Mouse (Mus musculus) lung, embryonic 14.5 days (tissue): ENCODE data around the gene Tmem212. TPM values are rescaled to one million over a fixed set of nuclear protein-coding genes. Genes with fewer than 3 reads are reported as not detected.
A peak's percentile ranks its signal among the peaks of the same experiment; 100 is the strongest.

Experiments
- ATAC-seq: fragments of 200-750 bp; cut with Nextera tagmentation; 2 replicates; pipeline ENCODE4 v1.8.0; 2017; ENCODE audit warnings: mild to moderate bottlenecking, moderate TSS enrichment, moderate library complexity; ENCODE audit not compliant: insufficient read depth
- DNase-seq: peaks from one replicate; pipeline ENCODE4 v3.0.0-alpha.2; 2015
- H3K27ac ChIP-seq: fragments of 300-500 bp; sonication (generic); 2 replicates; pipeline ENCODE4 v1.5.1; 2014; ENCODE audit warnings: low read depth, mild to moderate bottlenecking, moderate library complexity
- H3K27me3 ChIP-seq: fragments of 300-500 bp; sonication (generic); 2 replicates; pipeline ENCODE4 v1.6.1; 2014; ENCODE audit warnings: low read length, control low read depth; ENCODE audit not compliant: insufficient read depth
- H3K36me3 ChIP-seq: fragments of 300-500 bp; sonication (generic); 2 replicates; pipeline ENCODE4 v1.6.1; 2014; ENCODE audit warnings: control low read depth; ENCODE audit not compliant: insufficient read depth
- H3K4me1 ChIP-seq: fragments of 300-500 bp; sonication (generic); 2 replicates; pipeline ENCODE4 v1.6.1; 2014; ENCODE audit warnings: antibody characterized with exemption, control low read depth; ENCODE audit not compliant: insufficient read depth
- H3K4me2 ChIP-seq: fragments of 300-500 bp; sonication (generic); 2 replicates; pipeline ENCODE4 v1.6.1; 2014; ENCODE audit warnings: mild to moderate bottlenecking
- H3K4me3 ChIP-seq: fragments of 300-500 bp; sonication (generic); 2 replicates; pipeline ENCODE4 v1.5.1; 2014; ENCODE audit warnings: low read depth, low read length
- H3K9ac ChIP-seq: fragments of 300-500 bp; sonication (generic); 2 replicates; pipeline ENCODE4 v1.6.1; 2014
- H3K9me3 ChIP-seq: fragments of 300-500 bp; sonication (generic); 2 replicates; pipeline ENCODE4 v1.6.1; 2016; ENCODE audit warnings: low read depth, low read length, control low read depth
- CTCF ChIP-seq: IDR thresholded peaks from 2 replicates; pipeline ENCODE4 v1.5.1; 2016; ENCODE audit warnings: antibody characterized with exemption, low read depth
- WGBS: fragments of 180-500 bp; shearing (Covaris S2); extraction: QIAGEN DNeasy Blood & Tissue Kit; methylation state at CpG from one replicate; pipeline ENCODE4 v1.1.7; 2014; 5-methylcytosine and 5-hydroxymethylcytosine counted together
- polyA plus RNA-seq: library from polyadenylated mRNA; unstranded; fragments of >200 nt; fragmentation: Nextera tagmentation; extraction: Ambion mirVana; gene quantifications from 2 replicates; pipeline ENCODE4 v1.2.1, GENCODE M21; 2014

Tmem212 gene
- polyA plus RNA-seq, 1 experiment from 2014 or later: not detected

DNA sequence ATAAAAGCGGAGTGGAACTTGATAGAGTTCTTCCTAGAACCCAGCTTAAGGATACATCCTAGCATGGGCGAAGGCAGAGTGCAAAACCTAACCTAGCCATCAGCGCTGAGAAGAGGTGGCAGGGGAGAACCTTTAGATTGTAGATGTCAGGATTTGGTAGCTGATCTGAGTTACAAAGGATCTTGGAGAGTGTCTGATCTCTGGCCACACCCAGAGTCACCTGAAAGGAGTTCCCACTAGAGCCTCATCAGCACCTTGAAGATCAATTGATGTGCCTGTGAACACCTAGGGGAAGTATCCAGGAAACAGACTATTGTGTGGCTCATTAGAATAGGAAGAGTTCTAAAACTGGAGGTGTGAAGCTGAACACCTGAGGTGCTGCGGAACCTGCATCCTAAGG, 23.7 kb downstream of the Tmem212 start:
- H3K4me2 ChIP-seq: no peak overlapping the region
- no peaks in the 10 kb centered on the region for H3K9me3 ChIP-seq
- DNase-seq (no peak), ATAC-seq (no peak)
- H3K27ac ChIP-seq: no peak overlapping the region
- no peak overlapping the region for H3K9ac ChIP-seq
- no peaks in the 10 kb centered on the region for H3K4me1 ChIP-seq
- no peak for TF ChIP-seq CTCF
- H3K36me3 ChIP-seq: no peaks in the 10 kb centered on the region
- H3K4me3 ChIP-seq: no peak overlapping the region
- WGBS: 91% methylated on average over 4 of the region's 4 CpGs
- H3K27me3 ChIP-seq: no peaks in the 10 kb centered on the region

DNA sequence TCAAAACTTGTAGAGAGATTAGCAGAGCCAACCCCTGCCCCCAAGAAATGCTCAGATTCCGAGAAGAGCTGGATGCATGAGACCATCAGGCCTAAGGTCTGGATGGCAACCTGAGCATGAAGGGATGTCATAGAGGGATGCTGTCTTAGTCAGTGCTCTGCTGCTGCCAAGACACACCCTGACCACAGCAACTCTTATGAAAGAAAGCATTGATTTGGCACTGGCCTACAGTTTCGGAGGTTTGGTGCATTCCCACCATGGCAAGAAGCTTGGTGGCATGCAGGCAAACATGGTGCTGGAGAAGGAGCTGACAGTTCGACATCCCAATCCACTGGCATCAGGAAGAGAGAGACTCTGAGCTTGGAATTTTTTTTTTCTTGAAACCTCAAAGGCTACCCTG, 24.3 kb downstream of the Tmem212 start:
- Histone ChIP-seq H3K4me2 (no peak overlapping the region), H3K27me3 (no peaks in the 10 kb centered on the region), H3K9ac (no peak overlapping the region), H3K27ac (no peak overlapping the region), H3K4me3 (no peak overlapping the region), H3K9me3 (no peaks in the 10 kb centered on the region), H3K4me1 (no peaks in the 10 kb centered on the region), H3K36me3 (no peaks in the 10 kb centered on the region)
- ATAC-seq (no peak), DNase-seq (no peak)
- TF ChIP-seq CTCF: no peak
- WGBS: 92% methylated on average over 3 of the region's 3 CpGs

DNA sequence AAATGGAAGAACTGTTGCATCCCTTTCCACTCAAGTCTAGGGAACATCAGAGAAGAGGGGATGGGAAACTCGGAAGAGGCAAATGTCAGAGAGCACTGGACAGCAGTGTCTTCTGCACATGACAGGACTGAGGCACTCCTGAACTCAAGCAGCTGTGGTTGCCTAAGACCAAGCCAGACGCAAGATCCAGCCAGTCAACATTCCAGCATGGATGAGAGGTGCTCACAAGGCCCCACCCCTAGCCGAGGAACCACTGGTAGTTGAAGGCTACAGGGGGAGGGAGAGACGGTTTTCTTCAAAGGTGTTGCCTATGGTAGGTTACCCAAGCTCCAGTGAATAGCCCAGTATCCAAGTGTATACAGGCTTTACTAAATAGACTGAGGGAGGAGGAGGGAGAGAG, 24.8 kb downstream of the Tmem212 start:
- Histone ChIP-seq H3K4me1 (no peaks in the 10 kb centered on the region), H3K27me3 (no peaks in the 10 kb centered on the region), H3K9ac (no peak overlapping the region), H3K9me3 (no peaks in the 10 kb centered on the region), H3K4me3 (no peak overlapping the region), H3K27ac (no peak overlapping the region), H3K36me3 (no peaks in the 10 kb centered on the region), H3K4me2 (no peak overlapping the region)
- no peak for TF ChIP-seq CTCF
- 62% methylated on average over 4 of the region's 4 CpGs for WGBS
- peak; percentile 61 for DNase-seq
- ATAC-seq: peak; percentile 65

DNA sequence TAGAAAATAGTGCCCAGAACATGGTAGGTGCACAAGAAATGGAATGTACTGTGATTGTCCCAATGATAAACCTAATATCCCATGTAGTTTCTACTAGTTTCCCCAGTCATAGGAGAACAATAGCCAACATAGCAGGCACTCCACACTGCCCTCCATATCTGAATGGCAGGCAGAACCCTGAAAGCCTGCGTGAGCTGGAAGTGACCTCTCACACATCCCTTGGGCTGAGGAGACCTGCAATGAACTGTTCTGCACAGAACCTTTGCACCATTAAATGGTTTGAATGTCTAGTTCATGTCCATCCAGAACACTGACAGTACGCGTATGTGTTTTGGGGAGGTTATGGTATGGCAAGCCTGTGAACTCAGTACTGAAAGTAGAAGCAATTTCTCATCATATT, 27.5 kb downstream of the Tmem212 start:
- 95% methylated on average over 3 of the region's 3 CpGs for WGBS
- Histone ChIP-seq H3K36me3 (no peaks in the 10 kb centered on the region), H3K4me2 (no peak overlapping the region), H3K4me1 (peaks cover 6% of the 10 kb centered on the region; the same call in 1 of the 2 replicates), H3K9me3 (no peaks in the 10 kb centered on the region), H3K4me3 (no peak overlapping the region), H3K9ac (no peak overlapping the region), H3K27me3 (no peaks in the 10 kb centered on the region), H3K27ac (no peak overlapping the region)
- no peak for ATAC-seq
- TF ChIP-seq CTCF: no peak
- no peak for DNase-seq

DNA sequence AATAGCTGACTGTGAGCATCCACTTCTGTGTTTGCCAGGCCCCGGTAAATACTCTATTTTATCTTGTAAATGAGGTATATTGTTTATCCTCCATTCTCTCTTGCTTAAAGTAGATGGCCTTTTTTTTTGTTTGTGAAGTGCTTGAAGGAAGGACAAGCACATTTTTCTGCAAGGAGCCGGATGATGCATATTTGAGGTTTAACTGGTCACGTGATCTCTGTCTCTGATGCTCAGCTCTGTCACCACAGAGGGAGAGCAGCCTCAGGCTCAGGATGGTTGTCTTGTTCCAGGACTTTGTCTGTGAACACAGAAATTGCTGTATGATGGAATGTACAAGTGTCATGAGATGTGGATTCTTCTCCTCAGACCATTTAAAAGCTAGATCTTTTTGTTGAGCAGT, 28.4 kb downstream of the Tmem212 start:
- WGBS: 45% methylated on average over 3 of the region's 3 CpGs
- peaks cover 9% of the 10 kb centered on the region for H3K4me1 ChIP-seq
- H3K27ac ChIP-seq: no peak overlapping the region
- H3K9ac ChIP-seq: no peak overlapping the region
- DNase-seq: no peak
- no peak for TF ChIP-seq CTCF
- no peaks in the 10 kb centered on the region for H3K27me3 ChIP-seq
- H3K36me3 ChIP-seq: no peaks in the 10 kb centered on the region
- H3K4me3 ChIP-seq: no peak overlapping the region
- no peak for ATAC-seq
- no peak overlapping the region for H3K4me2 ChIP-seq
- H3K9me3 ChIP-seq: no peaks in the 10 kb centered on the region

DNA sequence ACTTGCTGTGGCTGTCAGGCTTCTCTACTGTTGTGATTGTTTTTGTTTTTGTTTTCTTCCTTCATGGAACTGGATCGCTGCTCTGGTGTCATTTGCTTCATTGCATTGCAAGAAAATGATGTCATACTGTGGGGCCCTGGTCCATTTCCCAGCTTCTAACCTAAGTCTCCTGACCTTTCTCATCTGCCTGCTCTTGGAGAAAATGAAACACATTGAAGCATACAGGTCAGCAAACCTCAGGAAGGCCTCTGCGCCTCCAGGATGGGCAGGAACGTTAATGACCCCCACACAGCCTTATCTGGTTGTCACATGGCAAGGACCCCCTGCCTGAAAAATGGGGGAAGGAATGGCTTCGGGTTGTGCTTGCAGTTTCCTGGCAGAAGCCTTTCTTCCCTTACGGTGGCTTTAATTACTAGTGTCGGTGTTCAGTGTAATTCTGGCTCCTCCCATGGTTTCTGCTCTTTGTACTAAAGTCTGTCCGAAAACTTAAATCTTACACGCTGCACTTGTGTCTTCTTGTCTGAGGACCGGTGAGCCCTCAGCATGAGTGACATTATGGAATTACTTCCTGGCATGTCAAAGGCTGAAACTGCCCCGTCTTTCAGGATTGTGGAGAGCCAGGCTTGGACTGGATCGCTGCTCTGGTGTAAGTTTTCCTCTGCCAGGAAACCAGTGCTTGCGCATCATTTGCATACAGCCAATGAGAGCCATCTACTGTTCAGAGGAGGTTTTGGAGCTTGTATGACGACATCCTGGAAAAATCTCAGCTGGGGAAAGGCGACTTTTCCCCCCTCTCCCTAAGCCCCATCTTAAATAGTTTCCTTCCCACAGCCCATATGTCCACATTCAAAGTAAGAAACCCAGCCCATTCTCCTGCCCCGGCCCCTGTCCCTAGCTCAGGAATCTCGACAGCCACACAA, 33.1 kb downstream of the Tmem212 start:
- DNase-seq (peak; percentile 95), ATAC-seq (peak; percentile 93)
- Histone ChIP-seq H3K4me1 (peaks cover 42% of the 10 kb centered on the region), H3K27me3 (no peaks in the 10 kb centered on the region), H3K9ac (peak overlapping the region; percentile 32), H3K27ac (peak overlapping the region; percentile 91), H3K4me2 (peak overlapping the region; percentile 56), H3K9me3 (no peaks in the 10 kb centered on the region), H3K4me3 (peak overlapping the region; percentile 19; the same call in 1 of the 2 replicates), H3K36me3 (no peaks in the 10 kb centered on the region)
- 3% methylated on average over 16 of the region's 16 CpGs for WGBS
- peak; percentile 41 for TF ChIP-seq CTCF

DNA sequence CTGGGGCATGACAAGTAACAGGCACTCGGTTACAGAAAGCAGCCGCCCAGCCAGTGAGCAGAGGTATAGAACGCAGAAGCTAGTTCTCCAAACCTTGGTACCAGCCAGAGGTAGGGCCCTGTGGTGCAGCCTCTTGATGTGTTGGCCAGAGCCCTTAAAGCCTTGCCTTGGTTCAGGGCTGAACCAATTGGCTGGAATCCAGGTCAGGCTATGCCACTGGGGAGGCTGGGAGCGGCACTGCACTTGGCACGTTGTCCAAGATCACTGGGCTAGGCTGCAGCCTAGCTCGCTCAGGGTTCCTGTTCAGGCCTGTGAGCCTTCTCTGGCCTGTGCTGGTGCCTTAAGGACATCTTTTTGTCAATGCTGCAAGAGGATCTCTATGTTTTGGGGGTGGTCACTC, 34.6 kb downstream of the Tmem212 start:
- DNase-seq: peak; percentile 65

More for the DNA sequence above, 34.6 kb downstream of the Tmem212 start:
- H3K36me3 ChIP-seq: no peaks in the 10 kb centered on the region
- H3K9me3 ChIP-seq: no peaks in the 10 kb centered on the region
- no peak overlapping the region for H3K4me3 ChIP-seq
- no peak overlapping the region for H3K4me2 ChIP-seq
- no peak overlapping the region for H3K9ac ChIP-seq
- no peak for ATAC-seq
- H3K27me3 ChIP-seq: no peaks in the 10 kb centered on the region
- TF ChIP-seq CTCF: no peak
- H3K27ac ChIP-seq: peak overlapping the region; percentile 7; the same call in 1 of the 2 replicates
- WGBS: 61% methylated on average over 6 of the region's 6 CpGs
- H3K4me1 ChIP-seq: peaks cover 43% of the 10 kb centered on the region
